Mouse (Mus musculus) hindbrain, embryonic 13.5 days (tissue): Measurements from ENCODE around the gene Aldh3b3. TPM values are rescaled to one million over a fixed set of nuclear protein-coding genes. Genes with fewer than 3 reads are reported as not detected.

Experiments
- ATAC-seq: fragments of 200-750 bp; cut with Nextera tagmentation; 2 replicates; pipeline ENCODE4 v1.8.0; 2017; ENCODE audit warnings: moderate TSS enrichment; ENCODE audit not compliant: low FRiP score
- H3K27ac ChIP-seq: fragments of 300-500 bp; sonication (generic); 2 replicates; pipeline ENCODE4 v1.5.1; 2015; ENCODE audit warnings: inconsistent platforms, mild to moderate bottlenecking, moderate library complexity
- H3K27me3 ChIP-seq: fragments of 300-500 bp; sonication (generic); 2 replicates; pipeline ENCODE4 v1.6.1; 2015; ENCODE audit warnings: mild to moderate bottlenecking, inconsistent platforms
- H3K36me3 ChIP-seq: fragments of 300-500 bp; sonication (generic); 2 replicates; pipeline ENCODE4 v1.6.1; 2015; ENCODE audit warnings: mild to moderate bottlenecking, inconsistent platforms
- H3K4me1 ChIP-seq: fragments of 300-500 bp; sonication (generic); replicated peaks from 2 replicates; pipeline ENCODE4 v1.6.1; 2015; ENCODE audit warnings: inconsistent platforms
- H3K4me2 ChIP-seq: fragments of 300-500 bp; sonication (generic); 2 replicates; pipeline ENCODE4 v1.6.1; 2015; ENCODE audit warnings: inconsistent platforms, mild to moderate bottlenecking, moderate library complexity
- H3K4me3 ChIP-seq: fragments of 300-500 bp; sonication (generic); 2 replicates; pipeline ENCODE4 v1.5.1; 2015; ENCODE audit warnings: mild to moderate bottlenecking, inconsistent platforms
- H3K9ac ChIP-seq: fragments of 300-500 bp; sonication (generic); 2 replicates; pipeline ENCODE4 v1.6.1; 2015; ENCODE audit warnings: mild to moderate bottlenecking, inconsistent platforms
- H3K9me3 ChIP-seq: fragments of 300-500 bp; sonication (generic); 2 replicates; pipeline ENCODE4 v1.6.1; 2016; ENCODE audit warnings: inconsistent platforms
- WGBS: fragments of 180-500 bp; shearing (Covaris S2); methylation state at CpG from one replicate; pipeline ENCODE4 v1.1.7; 2015; 5-methylcytosine and 5-hydroxymethylcytosine counted together
- polyA plus RNA-seq: library from polyadenylated mRNA; unstranded; fragments of >200 nt; fragmentation: Nextera tagmentation; extraction: Ambion mirVana; gene quantifications from 2 replicates; pipeline ENCODE4 v1.2.1, GENCODE M21; 2015

Gene Aldh3b3
- polyA plus RNA-seq, 1 experiment from 2014 or later: not detected

DNA sequence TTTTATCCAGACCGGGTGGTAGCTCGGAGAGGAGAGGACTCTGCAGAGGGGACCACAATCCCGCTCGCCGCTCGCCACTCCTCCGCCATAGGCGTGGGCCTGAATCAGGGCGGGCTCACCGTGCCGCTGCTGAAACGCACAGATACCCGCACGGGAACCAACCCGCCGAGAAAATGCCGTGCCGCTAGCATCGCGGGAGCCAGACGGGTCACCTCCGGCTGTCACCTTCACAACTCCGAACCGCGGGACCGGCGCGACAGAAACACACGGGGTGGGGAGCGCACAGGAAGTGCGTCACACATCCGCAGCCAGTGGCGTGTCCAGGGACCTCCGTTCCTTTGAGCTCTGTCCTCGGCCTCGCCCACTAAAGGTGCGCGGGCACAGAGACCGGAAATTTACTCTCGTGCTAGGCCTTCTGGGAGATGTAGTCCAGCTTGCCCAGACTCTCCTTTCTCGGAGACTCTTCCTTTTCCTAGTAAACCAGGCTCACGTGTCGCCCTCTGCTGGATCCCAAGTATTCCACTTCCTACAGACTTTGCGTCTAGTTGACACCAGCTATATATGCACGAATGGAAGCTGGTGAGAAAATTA is 54.1 kb downstream of the Aldh3b3 start, which contains the start of gene Ndufv1:
Gene Ndufv1 (minus strand): TSS at position 375 of the 591 bp plus-strand sequence.
- Histone ChIP-seq H3K36me3 (peaks cover 33% of the 10 kb centered on the region), H3K9ac (peak within 1 kb of the TSS; percentile 88), H3K4me2 (peak within 1 kb of the TSS; percentile 75), H3K4me1 (peaks cover 14% of the 10 kb centered on the region), H3K9me3 (no peaks in the 10 kb centered on the region), H3K27me3 (no peaks in the 10 kb centered on the region), H3K27ac (peak within 1 kb of the TSS; percentile 79), H3K4me3 (peak within 1 kb of the TSS; percentile 80)
- ATAC-seq: peak; percentile 100
- under 1% methylated on average over 45 of the region's 45 CpGs for WGBS

DNA sequence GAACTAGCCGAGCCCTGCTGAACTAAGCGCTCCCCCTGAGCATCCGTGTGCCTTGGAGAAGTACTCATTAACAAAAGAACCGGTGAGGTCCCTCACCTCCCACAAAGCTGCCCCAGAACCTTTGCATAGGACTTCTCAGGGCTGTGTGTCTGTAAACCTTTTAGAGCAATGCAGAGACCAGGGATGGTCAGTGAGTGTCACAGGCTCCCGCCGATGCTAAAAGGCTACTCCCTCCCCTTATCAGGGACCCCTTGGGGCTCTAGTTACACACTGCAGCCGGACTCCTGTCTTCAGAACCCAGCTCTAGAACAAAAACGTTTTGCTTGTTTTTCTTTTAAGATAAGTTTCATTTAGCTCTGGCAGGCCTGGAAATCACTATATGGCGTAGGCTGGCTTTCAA is 54.6 kb downstream of the Aldh3b3 start:
- Histone ChIP-seq H3K9ac (no peak overlapping the region), H3K4me3 (peak overlapping the region; percentile 80)

DNA sequence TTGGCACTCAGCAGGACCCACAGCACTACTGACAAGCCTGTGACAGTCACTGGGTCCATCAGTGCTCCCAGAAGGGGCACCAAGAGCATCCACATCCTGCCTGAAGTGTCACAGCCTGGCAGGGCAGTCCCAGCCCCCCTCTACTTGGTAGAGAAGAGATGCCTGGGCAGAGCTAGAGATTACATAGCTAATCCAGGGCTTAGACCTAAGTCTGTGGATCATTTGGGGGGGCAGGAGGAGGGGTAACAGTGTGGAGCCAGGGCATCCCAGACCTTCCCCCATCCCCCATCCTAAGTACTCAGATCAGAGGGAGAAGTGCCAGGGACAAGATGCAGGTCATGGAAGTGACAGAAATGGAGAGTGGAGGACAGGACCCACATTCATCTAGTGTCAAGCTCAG is 56.4 kb downstream of the Aldh3b3 start:
- no peak overlapping the region for H3K4me3 ChIP-seq
- no peak for ATAC-seq
- H3K27ac ChIP-seq: no peak overlapping the region
- no peaks in the 10 kb centered on the region for H3K9me3 ChIP-seq
- H3K9ac ChIP-seq: no peak overlapping the region
- peaks cover 10% of the 10 kb centered on the region for H3K36me3 ChIP-seq
- peaks cover 4% of the 10 kb centered on the region; the same call in 1 of the 2 replicates for H3K27me3 ChIP-seq
- H3K4me2 ChIP-seq: no peak overlapping the region
- peaks cover 18% of the 10 kb centered on the region for H3K4me1 ChIP-seq

More for the DNA sequence above, 54.6 kb downstream of the Aldh3b3 start:
- Histone ChIP-seq H3K27me3 (no peaks in the 10 kb centered on the region), H3K4me1 (peaks cover 14% of the 10 kb centered on the region), H3K27ac (no peak overlapping the region), H3K9me3 (no peaks in the 10 kb centered on the region), H3K36me3 (peaks cover 28% of the 10 kb centered on the region), H3K4me2 (peak overlapping the region; percentile 41)
- ATAC-seq: no peak; the same call in 1 of the 2 replicates
- 24% methylated on average over 9 of the region's 9 CpGs for WGBS

DNA sequence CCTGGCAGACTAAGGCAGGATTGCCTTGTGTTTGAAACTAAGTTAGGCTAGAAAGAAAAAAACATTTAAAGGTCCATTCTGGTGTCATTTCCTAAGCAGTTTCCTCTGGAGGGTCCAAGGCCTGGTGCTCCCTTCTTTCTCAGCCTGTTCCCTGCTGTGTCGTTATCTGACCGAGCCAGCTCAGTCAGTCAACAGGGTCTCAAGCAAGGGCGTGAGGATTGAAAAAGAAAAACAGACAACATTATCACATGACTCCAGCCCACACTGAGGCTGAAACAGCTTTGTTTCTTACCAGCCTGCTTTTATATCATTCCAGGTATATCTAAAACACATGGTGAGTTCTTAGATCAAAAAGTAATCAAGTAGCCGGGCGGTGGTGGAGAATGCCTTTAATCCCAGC is 57.2 kb downstream of the Aldh3b3 start:
- WGBS: 68% methylated on average over 5 of the region's 5 CpGs
- no peaks in the 10 kb centered on the region for H3K9me3 ChIP-seq
- H3K27ac ChIP-seq: no peak overlapping the region
- H3K4me1 ChIP-seq: peaks cover 18% of the 10 kb centered on the region
- H3K36me3 ChIP-seq: peaks cover 3% of the 10 kb centered on the region; the same call in 1 of the 2 replicates
- H3K9ac ChIP-seq: no peak overlapping the region
- ATAC-seq: no peak
- no peak overlapping the region for H3K4me3 ChIP-seq
- peaks cover 4% of the 10 kb centered on the region; the same call in 1 of the 2 replicates for H3K27me3 ChIP-seq
- no peak overlapping the region for H3K4me2 ChIP-seq

DNA sequence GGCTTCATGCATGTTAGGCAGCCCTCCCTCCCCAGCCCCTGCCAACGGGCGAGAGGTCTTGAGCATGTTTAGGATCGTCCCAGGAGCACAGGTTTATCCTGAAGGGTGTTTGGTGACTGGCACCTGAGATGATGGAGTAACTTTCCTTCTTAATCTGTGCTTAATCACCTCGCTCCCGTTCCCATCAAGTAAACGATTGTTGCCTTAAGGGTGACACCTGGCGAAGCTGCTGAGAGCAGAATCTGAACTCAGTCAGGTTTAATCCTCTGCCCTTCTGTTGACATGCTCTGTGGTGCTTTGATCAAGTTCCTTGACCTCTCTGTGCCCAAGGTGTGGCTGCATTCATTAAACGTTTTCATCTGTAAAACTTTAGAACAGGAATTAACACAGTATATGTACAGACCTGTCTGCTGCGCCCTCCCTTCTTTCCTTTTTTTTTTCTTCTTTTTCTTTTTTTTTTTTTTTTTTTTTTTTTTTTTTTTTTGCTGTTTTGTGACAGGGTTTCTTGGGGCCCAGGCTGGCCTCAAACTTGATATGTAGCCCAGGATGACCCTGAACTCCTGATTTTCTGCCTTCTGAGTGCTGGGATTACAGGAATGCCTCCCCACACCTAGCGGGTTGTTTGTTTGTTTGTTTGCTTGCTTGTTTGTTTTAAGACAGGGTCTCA is 59.6 kb downstream of the Aldh3b3 start:
- no peak overlapping the region for H3K9ac ChIP-seq
- 0 out of 2 replicates have a peak, but pooled peaks cover 4% of the 10 kb centered on the region for H3K4me1 ChIP-seq
- H3K9me3 ChIP-seq: no peaks in the 10 kb centered on the region
- H3K4me3 ChIP-seq: no peak overlapping the region
- WGBS: 74% methylated on average over 10 of the region's 10 CpGs
- ATAC-seq: no peak
- H3K27me3 ChIP-seq: peaks cover 4% of the 10 kb centered on the region; the same call in 1 of the 2 replicates
- H3K27ac ChIP-seq: no peak overlapping the region
- no peaks in the 10 kb centered on the region for H3K36me3 ChIP-seq
- no peak overlapping the region for H3K4me2 ChIP-seq

DNA sequence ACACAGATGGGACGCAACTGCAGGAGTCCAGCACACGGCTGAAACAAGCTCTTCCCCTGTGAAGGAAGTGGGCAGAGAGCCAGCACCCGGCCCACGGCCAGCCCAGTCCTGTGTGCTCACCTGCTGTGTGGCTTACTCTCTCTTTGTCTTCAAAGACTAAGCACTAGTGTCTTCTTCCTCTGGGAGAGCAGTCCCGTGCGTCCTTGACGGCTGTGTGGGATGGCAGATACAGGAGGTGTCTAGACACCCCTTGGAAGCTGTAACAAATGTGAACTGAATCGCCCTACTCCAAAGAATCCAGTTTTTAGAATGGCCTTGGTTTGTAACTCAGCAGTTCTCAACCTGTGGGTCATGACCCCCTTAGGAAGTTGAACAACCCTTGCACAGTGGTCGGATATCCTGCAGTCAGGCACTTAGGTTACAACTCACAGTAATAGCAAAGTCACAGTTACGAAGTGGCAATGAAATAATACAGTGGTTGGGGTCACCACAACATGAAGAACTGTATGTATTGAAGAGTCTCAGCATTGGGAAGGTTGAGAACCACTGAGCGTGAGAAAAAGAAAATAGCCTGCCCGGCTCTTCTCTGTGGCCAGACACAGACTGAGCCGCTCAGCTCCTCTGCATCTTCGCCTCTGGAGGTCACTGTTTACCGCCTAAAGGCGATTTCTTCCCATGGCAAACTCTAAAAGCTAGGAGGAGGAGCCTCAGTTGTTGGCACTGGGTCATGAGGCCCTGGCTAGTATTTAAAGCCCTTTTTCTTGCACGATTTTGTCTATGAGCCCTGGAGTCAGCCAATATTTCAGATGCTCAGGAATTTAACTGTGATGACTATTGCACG is 60.5 kb downstream of the Aldh3b3 start:
- Histone ChIP-seq H3K27me3 (peaks cover 4% of the 10 kb centered on the region; the same call in 1 of the 2 replicates), H3K9ac (no peak overlapping the region)
- 29% methylated on average over 18 of the region's 18 CpGs for WGBS

More for the DNA sequence above, 60.5 kb downstream of the Aldh3b3 start:
- no peaks in the 10 kb centered on the region for H3K9me3 ChIP-seq
- H3K27ac ChIP-seq: no peak overlapping the region
- no peaks in the 10 kb centered on the region for H3K36me3 ChIP-seq
- no peak overlapping the region for H3K4me3 ChIP-seq
- 0 out of 2 replicates have a peak, but pooled peaks cover 4% of the 10 kb centered on the region for H3K4me1 ChIP-seq
- no peak overlapping the region for H3K4me2 ChIP-seq
- ATAC-seq: peak; percentile 87; the same call in 1 of the 2 replicates

Other genes starting within 250 kb of the Aldh3b3 start
- gene Kmt5b, start 191.2 kb upstream of the Aldh3b3 start, polyA plus RNA-seq: 54.4 and 57.5 TPM in 2 replicates
- gene Chka, start 106.9 kb upstream of the Aldh3b3 start, polyA plus RNA-seq: 52.9 TPM in 2 replicates
- gene Tcirg1, start 51.5 kb upstream of the Aldh3b3 start, polyA plus RNA-seq: 15.0 and 15.8 TPM in 2 replicates
- gene Ndufs8, start 45.9 kb upstream of the Aldh3b3 start, polyA plus RNA-seq: 261 and 264 TPM in 2 replicates
- 1.9 and 2.1 TPM in 2 replicates for gene Aldh3b1, start 28.8 kb upstream of the Aldh3b3 start, polyA plus RNA-seq
- gene Unc93b1, start 23.5 kb upstream of the Aldh3b3 start, polyA plus RNA-seq: 10.1 and 13.2 TPM in 2 replicates
- 0.22 and 0.32 TPM in 2 replicates for gene Aldh3b2, start 13.7 kb downstream of the Aldh3b3 start, polyA plus RNA-seq
- gene Acy3, start 27.9 kb downstream of the Aldh3b3 start, polyA plus RNA-seq: 2.3 TPM in 2 replicates
- gene Tbx10, start 34.1 kb downstream of the Aldh3b3 start, polyA plus RNA-seq: 0.32 and 1.2 TPM in 2 replicates
- gene Nudt8, start 41.9 kb downstream of the Aldh3b3 start, polyA plus RNA-seq: 22.3 and 27.5 TPM in 2 replicates
- gene Gm49405, start 42.0 kb downstream of the Aldh3b3 start, polyA plus RNA-seq: 5.2 and 5.3 TPM in 2 replicates
- gene Doc2g, start 44.7 kb downstream of the Aldh3b3 start, polyA plus RNA-seq: 6.5 and 7.8 TPM in 2 replicates
- 220 and 241 TPM in 2 replicates for gene Ndufv1, start 54.2 kb downstream of the Aldh3b3 start, polyA plus RNA-seq
- gene Gstp1, start 79.3 kb downstream of the Aldh3b3 start, polyA plus RNA-seq: 418 and 433 TPM in 2 replicates
- gene Gstp2, start 87.4 kb downstream of the Aldh3b3 start, polyA plus RNA-seq: 1.4 and 4.4 TPM in 2 replicates
- not detected in 2 replicates for gene Gstp3, start 100.9 kb downstream of the Aldh3b3 start, polyA plus RNA-seq
- gene Cabp2, start 122.9 kb downstream of the Aldh3b3 start, polyA plus RNA-seq: not detected in 2 replicates
- gene Cdk2ap2, start 138.5 kb downstream of the Aldh3b3 start, polyA plus RNA-seq: 79.8 and 81.0 TPM in 2 replicates
- gene Pitpnm1, start 141.4 kb downstream of the Aldh3b3 start, polyA plus RNA-seq: 43.3 and 48.5 TPM in 2 replicates
- gene Aip, start 167.2 kb downstream of the Aldh3b3 start, polyA plus RNA-seq: 90.3 and 91.7 TPM in 2 replicates
- not detected in 2 replicates for gene Gpr152, start 181.1 kb downstream of the Aldh3b3 start, polyA plus RNA-seq
- 0.29 and 0.30 TPM in 2 replicates for gene Cabp4, start 185.4 kb downstream of the Aldh3b3 start, polyA plus RNA-seq
- gene Coro1b, start 190.0 kb downstream of the Aldh3b3 start, polyA plus RNA-seq: 128 and 130 TPM in 2 replicates
- 0.47 and 0.66 TPM in 2 replicates for gene Ptprcap, start 195.0 kb downstream of the Aldh3b3 start, polyA plus RNA-seq
- 61.6 and 64.3 TPM in 2 replicates for gene Rps6kb2, start 204.7 kb downstream of the Aldh3b3 start, polyA plus RNA-seq
- 5.1 and 5.6 TPM in 2 replicates for gene Carns1, start 216.8 kb downstream of the Aldh3b3 start, polyA plus RNA-seq
- gene Tbc1d10c, start 232.6 kb downstream of the Aldh3b3 start, polyA plus RNA-seq: 0.88 and 1.1 TPM in 2 replicates
- gene Ppp1ca, start 233.4 kb downstream of the Aldh3b3 start, polyA plus RNA-seq: 609 and 611 TPM in 2 replicates
- 20.4 and 24.6 TPM in 2 replicates for gene Rad9a, start 243.0 kb downstream of the Aldh3b3 start, polyA plus RNA-seq